Mouse (Mus musculus) G1E-ER4 (cell line): ENCODE data around the gene Rnf115. TPM values are rescaled to one million over a fixed set of nuclear protein-coding genes. Genes with fewer than 3 reads are reported as not detected.

Source experiments
- GATA1 ChIP-seq: IDR thresholded peaks from one replicate; pipeline ENCODE4 v1.8.0; 2012; ENCODE audit warnings: low read length, inconsistent platforms
- polyA plus RNA-seq: library from polyadenylated mRNA; stranded (reverse); fragments of >175 nt; gene quantifications from 2 replicates; pipeline ENCODE4 v1.2.3, GENCODE M21; 2012

The Rnf115 gene
- 18.9 and 25.4 TPM in 2 replicates for polyA plus RNA-seq

DNA sequence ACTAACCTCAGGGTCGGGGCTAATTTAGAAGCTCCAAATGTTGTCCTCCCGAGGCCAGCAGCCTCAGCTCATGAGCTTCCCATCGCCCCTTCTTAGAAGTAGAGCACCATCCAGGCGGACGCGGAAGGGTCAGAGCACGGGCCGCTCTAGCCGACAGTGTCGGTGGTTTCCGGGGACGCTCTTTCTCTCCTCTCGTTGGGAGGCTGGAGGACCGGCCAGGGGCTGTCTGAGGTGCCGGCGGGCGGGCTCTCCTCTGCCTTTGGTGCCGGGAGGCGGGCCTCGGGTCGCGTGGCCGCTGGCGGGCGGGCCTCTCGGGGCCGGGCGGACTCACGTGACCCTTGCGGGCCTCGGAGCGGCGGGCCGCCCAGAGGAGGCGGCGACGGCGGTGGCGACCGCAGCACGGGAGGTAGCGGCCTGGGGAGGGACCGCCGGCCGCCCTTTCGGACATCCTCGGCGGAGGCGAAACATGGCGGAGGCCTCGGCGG lies at the start of gene Rnf115, which contains the start of gene Polr3c:
TSS of gene Rnf115 (plus strand) at position 322 of the 485 bp plus-strand sequence.
TSS of gene Polr3c (minus strand) at position 286 of the 485 bp plus-strand sequence.
- TF ChIP-seq GATA1 = no peak

DNA sequence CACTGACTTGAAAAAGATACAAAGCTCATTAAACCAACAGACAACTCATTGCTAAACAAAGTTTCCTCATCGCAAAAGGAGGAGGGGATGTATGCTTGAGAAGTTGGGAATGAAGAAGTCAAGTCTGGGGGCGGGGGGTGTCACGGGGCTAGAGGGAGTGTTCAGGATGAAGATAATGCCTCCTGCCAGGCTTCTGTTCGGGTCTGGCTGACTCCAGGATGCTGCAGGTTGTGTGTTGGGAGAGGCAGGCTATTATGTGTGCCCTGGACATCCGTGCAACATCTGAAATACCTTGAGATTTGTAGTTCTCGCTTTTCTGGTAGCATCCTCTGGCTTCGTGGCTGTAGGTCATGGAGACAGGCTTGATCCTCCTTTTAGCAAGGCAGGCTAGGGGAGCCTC lies 49.0 kb upstream of the Rnf115 start:
- TF ChIP-seq GATA1 = no peak

DNA sequence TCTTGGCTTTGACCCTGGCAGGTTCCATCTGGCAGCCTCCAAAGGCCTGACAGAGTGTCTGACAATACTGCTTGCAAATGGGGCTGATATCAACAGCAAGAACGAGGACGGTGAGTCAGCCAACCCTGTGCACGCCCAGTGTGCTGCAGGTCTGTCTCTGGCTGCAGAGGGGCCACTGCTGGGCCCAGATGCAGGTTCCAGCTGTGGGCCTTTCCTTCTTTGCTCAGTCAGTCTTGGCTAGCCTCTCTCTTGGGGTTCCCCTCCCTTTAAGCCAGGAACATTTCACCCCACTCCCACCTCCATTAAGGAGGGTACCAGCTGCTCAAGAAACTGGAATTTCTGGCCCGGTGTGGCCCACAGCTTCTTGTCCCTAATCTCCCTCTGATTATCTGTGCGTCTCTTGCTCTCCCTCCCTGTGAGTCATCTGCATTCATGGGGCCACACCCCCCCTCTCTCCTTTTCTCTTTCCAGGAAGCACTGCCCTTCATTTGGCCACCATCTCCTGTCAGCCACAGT lies 48.2 kb upstream of the Rnf115 start:
- no peak for TF ChIP-seq GATA1

DNA sequence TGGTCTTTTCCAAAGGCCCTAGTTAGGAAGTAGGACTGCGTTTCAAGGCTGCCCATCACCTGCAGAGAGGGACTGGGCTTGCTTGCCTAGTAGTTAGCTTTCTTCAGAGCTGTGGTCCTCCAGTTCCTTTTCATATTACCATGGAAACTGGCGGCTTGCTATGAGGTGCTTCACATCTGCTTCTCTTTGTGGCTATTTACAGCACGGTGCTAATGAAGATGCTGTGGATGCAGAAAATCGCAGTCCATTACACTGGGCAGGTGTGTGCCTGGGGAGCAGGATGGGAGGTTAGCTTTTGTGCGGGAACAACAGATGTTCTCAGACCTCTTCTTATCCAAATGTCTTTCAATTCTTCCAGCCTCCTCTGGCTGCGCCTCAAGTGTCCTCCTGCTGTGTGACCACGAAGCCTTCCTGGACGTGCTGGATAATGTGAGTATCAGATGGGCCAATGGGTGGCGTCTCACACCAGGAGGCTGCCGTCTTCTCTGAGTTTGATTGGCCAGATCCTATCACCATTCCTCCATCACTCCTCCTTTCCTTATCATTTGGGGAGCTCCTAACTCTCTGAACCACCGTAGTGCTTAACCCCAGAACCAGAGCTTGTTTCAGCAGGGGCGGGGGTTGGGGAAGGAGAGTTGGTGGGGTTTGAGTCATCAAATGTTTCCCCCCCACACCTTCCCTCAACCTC lies 47.1 kb upstream of the Rnf115 start:
- TF ChIP-seq GATA1 = no peak

DNA sequence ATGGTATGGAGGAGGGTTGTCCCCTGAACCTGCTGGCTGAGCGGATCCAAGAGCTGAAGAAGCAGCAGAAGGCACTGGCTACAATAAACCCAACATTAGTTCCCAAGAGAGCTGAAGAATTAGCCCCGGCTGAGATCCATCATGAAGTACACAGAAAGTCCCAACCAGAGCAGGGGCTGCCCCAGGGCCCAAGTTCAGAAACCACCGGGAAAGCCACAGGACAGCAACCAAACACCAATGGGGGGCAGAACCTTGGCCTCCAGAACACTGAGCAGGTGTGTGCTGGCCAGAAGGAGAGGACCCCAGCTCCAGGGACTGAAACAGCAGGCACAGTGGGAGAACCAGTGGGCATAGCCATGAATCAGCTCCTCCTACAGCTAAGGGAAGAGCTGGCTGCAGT lies 44.0 kb upstream of the Rnf115 start:
- no peak for TF ChIP-seq GATA1

DNA sequence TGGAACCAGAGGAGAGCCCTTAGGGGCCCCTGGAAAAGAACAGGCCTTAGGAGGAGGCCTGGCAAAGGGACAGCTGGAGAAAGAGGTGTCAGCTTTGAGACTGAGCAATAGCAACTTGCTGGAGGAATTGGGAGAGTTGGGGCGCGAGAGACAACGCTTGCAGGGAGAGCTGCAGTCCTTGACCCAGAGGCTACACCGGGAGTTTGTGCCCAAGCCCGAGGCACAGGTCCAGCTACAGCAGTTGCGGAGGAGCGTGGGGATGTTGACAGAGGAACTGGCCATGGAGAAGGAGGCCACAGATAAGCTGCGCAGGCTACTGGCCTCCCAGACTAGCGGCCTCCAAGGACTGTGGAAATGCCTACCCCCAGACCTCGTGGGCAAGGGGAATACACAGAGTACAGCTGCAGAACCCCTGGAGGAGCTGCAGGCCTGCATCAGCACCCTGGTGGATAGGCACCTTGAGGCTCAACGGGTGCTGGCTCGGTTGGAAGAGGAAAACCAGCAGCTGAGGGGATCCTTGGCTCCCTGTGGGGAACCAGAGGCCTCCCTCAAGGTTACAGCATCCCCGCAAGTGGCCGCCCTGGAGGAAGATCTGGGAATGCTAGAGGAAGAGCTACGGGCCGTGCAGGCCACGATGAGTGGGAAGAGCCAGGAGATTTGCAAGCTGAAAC lies 43.2 kb upstream of the Rnf115 start:
- no peak for TF ChIP-seq GATA1

DNA sequence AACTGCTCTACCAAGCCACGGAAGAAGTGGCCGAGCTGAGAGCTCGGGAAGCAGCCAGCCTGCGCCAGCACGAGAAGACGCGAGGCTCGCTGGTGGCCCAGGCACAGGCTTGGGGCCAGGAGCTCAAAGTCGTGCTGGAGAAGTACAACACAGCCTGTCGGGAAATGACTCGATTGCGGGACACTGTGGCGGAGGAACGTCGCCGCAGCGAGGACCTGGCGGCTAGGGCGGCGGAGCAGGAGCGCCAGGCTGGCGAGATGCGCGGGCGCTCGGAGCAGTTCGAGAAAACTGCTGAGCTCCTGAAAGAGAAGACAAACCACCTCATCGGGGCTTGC lies 42.7 kb upstream of the Rnf115 start:
- no peak for TF ChIP-seq GATA1

DNA sequence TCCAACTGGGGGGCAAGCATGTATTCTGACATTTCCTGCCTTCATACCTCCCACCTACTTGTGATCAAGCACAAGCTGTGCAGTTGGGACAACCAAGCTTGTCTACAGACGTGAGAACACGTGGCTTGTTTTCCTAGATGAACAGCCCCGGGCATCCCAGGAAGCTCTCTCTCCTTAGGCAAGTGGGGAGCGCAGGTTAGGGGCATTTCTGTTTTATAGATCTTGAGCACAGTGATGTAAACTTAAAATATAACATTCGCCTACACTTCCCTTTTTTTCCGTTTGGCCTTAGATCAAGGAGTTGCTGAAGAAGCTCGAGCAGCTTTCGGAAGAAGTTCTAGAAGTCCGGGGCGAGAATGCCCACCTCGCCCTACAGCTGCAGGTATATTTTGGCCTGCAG lies 38.6 kb upstream of the Rnf115 start:
- TF ChIP-seq GATA1 = no peak

DNA sequence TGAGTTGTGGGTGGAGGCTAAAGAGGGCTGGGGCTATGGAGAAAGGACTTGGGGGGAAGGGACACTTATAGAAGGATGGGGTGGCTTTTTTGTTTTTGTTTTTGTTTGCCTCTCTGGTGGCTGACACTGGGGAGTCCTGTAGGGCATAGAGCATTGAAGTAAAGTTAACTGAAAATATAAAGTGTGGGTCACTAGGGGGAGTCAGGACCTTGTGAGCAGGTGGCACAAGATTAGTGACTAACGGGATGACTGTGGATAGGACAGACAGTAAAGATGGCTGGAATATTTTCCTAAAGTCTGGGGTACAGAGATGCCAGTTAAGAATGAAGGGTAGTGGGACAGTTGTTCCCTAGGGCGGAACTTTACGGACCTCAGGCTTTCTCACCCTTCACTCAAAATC lies 37.2 kb upstream of the Rnf115 start:
- no peak for TF ChIP-seq GATA1

DNA sequence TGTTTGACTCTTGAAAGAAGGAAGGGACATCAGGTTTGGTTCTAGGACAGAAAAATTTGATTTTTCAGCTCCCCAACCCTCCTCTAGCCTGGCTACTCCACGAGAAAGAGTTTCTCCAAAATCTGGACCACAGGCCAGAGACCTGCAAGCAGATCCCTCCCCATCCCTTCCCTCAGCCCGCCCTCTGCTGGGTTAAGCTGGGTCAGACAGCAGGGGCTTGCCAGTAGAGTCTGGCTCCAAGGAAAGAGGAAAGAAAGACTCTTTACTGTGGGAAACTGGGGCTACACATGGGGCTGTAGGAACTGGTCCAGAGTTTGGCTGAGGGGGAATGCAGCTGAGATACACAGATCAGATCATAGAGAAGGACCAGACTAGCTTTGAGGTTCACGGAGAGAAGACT lies 35.0 kb upstream of the Rnf115 start:
- no peak for TF ChIP-seq GATA1

DNA sequence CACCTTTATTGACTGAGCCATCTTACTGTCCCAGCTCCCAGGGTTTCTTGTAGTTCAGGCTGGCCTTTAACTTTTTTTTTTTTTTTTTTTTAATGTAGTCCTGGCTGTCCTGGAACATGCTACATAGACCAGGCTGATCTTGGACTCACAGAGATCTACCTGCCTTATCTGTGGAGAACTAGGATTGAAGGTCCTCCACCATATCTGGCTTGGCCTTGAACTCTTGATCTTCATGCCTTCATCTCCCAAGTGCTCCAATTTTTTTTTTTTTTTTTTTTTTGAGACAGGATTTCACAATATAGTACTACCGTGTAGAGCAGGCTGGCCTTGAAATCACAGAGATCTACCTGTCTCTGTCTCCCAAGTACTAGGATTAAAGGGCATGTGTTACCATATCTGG lies 33.9 kb upstream of the Rnf115 start:
- TF ChIP-seq GATA1 = no peak

DNA sequence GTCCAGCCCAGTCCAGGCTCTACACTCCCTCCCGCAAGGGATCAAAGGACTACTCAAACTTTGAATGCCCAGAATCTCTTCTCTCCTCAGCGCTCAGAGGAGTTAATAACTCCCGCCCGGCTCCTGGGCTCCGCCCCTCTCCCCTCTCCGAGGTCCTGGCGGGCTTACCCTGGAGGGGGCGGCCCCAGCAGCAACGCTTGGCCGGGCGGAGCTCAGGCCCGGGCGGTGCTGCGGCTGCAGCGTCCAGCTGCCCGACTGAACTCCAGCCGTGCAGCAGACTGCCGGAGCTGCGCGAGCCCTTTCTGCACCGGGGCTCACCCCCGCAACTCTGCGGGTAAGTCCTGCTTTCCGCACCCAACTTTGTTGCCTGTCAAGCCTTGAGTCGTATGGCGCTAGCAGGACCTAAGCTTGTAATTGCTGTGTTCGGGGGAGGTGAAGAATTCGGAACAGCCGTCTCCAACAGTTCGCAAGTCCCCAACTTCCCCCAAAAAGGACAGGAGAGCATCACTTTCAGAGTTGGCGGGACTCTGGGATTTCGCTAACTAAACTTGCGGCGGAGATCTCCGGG lies 31.2 kb upstream of the Rnf115 start, which contains the start of gene Pias3:
TSS of gene Pias3 (plus strand) at position 187 of the 568 bp plus-strand sequence.
- no peak for TF ChIP-seq GATA1

DNA sequence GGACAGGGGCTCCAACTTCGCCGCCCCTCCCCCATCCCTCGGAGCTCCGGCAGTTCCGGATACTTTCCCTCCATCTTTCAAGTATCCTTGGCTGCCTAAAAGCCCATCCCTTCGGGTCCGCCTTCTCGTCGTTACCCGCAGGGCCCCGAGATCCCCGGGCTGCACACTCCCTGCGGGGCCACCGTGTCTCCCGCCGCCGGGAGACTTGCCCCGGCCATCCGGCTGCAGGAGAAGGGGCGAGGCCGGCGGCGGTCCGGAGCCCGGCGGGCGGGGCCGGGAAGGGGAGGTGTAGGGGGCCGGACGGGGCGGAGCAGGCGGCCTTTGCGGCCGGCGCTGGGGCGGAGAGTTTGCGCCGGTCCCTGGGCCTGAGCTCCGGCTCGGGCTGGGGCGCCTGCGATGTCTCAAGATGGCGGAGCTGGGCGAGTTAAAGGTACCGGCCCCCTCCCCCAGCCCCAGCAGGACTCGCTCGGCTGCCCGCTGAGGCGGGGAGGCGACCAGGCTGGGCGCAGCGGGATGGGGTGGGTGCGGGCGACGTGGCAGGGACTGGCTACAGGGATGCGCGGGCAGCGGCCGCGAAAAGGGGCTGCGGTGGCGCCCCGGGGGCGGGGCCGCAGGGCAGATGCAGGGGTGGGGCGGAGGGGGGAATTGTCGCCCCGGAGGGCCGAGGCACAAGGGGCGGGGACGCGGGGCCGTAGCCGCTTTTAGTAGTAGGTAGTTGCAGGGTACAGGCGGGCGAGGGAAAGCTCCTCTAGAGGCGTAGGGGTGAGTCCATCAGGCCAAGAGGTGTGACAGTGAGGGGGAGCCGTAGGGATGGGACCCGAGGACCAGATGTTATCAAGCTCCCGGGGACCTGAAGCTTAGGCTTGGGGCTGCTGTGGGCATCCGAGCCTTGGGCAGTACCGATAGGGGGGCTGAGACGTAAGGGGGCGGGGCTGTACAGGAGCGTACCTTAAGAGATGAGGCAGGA lies 30.4 kb upstream of the Rnf115 start:
- TF ChIP-seq GATA1 = no peak

DNA sequence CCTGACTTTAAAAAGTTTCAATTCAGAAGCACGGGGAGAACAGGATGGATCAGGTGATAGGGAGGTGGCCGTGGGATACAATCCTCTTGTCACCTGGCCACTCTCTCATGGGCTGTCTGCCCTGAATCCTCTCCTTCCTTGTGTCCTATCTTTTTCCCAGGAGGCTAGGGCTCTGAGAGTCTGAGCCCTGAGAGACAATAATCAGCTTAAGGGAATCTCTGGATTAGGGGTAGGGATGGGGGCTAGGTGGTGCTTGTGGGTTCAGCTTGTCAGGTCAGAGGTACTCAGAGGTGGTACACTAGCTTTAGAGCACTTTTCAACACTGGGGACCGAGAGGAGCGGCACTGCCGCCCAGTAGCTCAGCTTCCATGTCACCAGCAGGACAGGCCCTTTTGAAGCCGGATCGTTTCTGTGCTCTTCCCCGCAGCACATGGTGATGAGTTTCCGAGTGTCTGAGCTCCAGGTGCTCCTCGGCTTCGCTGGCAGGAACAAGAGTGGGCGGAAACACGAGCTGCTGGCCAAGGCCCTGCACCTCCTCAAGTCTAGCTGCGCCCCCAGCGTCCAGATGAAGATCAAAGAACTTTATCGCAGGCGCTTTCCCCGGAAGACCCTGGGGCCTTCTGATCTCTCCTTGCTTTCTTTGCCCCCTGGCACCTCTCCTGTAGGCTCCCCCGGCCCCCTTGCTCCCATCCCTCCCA lies 28.3 kb upstream of the Rnf115 start:
- no peak for TF ChIP-seq GATA1

DNA sequence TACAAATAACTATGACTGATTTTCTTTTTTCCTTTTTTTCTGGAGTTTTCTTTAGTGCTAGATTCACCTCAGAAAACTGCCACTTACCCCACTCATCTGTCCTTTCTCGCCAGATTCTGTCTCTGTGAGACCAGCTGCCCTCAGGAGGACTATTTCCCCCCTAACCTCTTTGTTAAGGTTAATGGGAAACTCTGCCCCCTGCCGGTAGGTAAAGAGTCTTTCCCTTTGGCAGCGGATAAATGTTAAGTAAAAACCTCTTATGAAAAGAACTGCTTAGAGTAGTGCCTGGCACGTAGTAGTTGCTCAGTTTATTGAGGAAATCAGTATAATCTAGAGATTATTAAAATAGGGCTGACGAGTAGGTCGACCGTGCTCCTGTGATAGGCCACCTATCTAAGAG lies 27.1 kb upstream of the Rnf115 start:
- TF ChIP-seq GATA1 = no peak
